Mouse (Mus musculus) layer of hippocampus, postnatal 36 days (tissue): ENCODE measurements around the gene Irak4. TPM values are rescaled to one million over a fixed set of nuclear protein-coding genes. Genes with fewer than 3 reads are reported as not detected.
A peak's percentile ranks its signal among the peaks of the same experiment; 100 is the strongest.

Source experiments
- DNase-seq, 2 experiments: peaks; one replicate each; pipeline ENCODE4 v3.0.0; 2022
- total RNA-seq, 2 experiments: library from RNA; stranded (reverse); gene quantifications; 2 replicates each; pipeline ENCODE4 v1.2.3; 2021

Gene Irak4
- total RNA-seq, 2 experiments from 2014 or later = 1.8 to 2.3 TPM

- no peak for DNase-seq
Observed at GRCm38 (mm10) chr15:94564909-94565308, 21.5 kb downstream of the Irak4 start.

DNA sequence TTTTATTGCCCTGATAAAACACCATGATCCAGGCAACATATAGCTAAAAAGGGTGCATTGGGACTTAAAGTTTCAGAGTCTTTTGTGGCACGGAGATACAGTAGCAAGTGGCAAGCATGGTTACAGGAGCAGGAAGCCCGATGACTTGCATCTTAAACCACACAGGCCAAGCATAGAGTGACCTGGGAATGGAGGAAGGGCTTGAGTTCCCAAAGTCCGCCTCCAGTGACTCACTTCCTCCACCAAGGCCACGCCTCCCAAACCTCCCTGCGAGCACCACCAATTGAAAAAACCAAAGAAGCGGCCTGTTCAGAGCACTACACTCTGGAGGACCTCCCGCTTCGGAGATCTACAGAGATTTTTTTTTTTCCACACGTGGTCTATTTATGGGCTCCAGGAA is 22.4 kb downstream of the Irak4 start:
- DNase-seq = no peak

GRCm38 (mm10) chr15:94568496-94569182 is 25.2 kb downstream of the Irak4 start:
- no peak for DNase-seq

GRCm38 (mm10) chr15:94571501-94571900 is 28.1 kb downstream of the Irak4 start:
- no peak for DNase-seq

- DNase-seq = no peak
Observed at GRCm38 (mm10) chr15:94572746-94573145, 29.3 kb downstream of the Irak4 start.

- DNase-seq = no peak
Observed at GRCm38 (mm10) chr15:94574566-94575268, 31.3 kb downstream of the Irak4 start.

GRCm38 (mm10) chr15:94582000-94582593 is 38.7 kb downstream of the Irak4 start:
- no peak for DNase-seq

GRCm38 (mm10) chr15:94583153-94583552 is 39.7 kb downstream of the Irak4 start:
- DNase-seq = no peak

DNA sequence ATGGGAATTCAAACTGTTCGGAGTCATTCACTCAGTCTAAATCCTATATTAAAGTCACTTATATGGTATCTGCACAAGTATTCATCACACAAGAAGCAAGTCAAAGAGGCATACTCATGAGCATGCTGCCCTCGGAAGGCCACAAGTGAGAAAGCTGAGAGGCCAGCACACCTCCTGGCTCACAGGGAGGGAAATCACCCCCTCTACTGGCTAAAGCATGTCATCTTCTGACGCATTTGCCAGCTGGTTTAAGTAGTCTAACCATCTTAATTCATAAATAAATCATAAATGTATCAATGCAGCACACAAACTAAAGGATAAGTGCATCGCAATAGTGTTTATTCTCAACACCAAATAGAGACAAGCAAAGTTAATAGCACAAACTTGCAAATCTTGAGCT is 41.3 kb downstream of the Irak4 start:
- DNase-seq = no peak

DNA sequence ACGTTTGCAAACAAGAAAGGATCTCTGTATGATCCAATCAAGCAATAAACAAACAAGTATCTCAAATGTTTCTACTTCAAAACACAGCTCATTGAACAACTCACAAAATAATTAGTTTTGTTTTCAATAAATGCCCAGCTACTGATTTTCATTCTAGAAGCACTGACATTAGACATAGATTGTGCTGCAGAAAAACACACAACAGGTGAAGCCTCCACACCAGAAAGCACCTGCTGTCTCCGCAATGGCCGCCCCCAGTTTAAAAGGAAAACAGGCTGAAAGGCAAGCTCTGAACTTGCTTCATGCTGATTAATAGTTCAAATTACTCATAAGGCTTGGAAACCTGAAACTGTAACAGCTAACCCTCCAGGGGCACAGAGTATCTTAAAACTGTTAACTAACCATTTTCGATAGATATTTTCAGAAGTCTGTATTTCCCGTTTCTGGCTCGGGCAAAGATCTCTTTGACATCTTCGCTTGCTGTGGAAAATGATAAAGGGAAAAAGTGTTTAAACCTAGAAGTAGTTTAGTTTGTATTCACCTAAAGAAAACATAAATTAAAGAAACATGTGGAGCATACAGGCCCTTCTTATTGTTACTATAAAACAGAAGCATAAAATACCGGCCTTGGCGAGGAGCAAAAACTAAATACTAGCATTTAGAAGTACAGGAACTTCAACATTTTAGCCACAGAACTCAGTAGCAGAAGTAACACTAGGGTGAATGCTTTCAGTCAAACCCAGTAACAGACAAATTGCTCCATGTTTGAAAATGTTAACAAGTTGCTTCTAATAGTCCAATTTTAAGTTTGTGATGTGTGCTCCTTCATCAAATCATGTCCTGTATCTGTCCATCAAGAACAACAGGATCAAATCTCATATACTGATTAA is 44.6 kb downstream of the Irak4 start:
- no peak for DNase-seq

- DNase-seq = peak; percentile 97 to 98
Observed at GRCm38 (mm10) chr15:94589219-94590075, 46.0 kb downstream of the Irak4 start, which contains the start of gene Twf1. Gene Twf1 (minus strand): TSS chr15:94589889.

DNA sequence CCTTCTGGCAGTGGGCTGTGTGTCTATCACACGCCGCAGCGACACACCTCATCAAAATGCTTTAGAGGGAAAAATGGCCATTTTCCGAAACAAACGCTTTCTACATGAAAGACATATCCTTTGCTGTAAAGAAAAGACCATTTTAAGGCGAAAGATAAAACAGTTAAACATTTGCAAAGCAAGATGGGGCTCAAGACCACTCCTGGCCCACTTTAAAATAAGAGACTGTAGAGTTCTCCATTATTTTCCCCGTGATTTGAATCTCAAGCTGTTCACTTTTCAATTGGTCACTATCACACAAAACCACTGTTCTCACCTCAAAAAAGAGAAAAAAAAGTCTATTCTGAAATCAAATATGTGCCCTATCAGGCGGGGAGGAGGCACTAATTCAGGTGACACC is 46.6 kb downstream of the Irak4 start:
- no peak for DNase-seq

- no peak for DNase-seq
Observed at GRCm38 (mm10) chr15:94591356-94591755, 47.9 kb downstream of the Irak4 start.

- DNase-seq = no peak
Observed at GRCm38 (mm10) chr15:94593586-94593985, 50.1 kb downstream of the Irak4 start.

GRCm38 (mm10) chr15:94600145-94600707 is 56.8 kb downstream of the Irak4 start:
- no peak for DNase-seq

GRCm38 (mm10) chr15:94601339-94601738 is 57.9 kb downstream of the Irak4 start:
- peak in 1 of 2 experiments; percentile 24 for DNase-seq

GRCm38 (mm10) chr15:94602441-94602840 is 59.0 kb downstream of the Irak4 start:
- no peak for DNase-seq

DNA sequence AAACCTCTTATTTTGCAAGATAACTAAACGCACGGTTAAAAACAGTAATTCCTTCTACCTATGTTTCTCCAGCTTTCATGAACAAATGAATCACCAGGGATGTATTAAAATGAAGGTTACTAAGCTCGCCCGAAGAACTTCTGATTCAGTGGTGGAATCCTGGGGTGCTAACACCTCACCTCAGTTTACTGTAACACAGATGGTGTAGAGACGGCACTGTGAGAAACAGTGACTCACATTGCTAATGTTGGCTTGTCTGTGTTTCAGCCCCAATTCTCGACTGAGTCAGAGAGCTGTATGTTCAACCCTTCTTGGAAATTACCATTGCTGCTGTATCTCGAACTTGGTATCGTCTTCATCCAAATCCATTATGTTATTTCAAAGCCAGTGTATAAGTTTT is 64.3 kb downstream of the Irak4 start:
- DNase-seq = no peak

DNA sequence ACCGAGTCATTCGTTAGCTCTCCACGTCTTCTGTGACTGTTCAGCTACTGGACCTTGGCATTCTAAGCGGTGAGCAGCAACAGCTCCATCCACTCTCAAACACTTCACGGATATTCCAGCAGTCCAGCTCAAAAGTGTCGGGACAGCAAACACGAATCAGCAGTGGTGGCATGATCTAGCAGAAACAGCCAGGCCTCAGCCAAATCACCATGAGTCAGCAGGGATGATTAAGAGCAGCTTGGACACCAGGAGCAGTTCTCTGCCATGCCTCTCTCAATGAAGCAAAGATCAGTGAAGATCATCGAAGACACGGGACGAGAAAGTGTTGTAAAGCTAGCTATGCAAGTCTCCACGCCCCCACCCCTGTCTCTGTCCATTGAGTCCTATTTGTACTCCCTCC is 72.6 kb downstream of the Irak4 start:
- DNase-seq = no peak

- no peak for DNase-seq
Observed at GRCm38 (mm10) chr15:94620909-94621308, 77.5 kb downstream of the Irak4 start.

- DNase-seq = no peak
Observed at GRCm38 (mm10) chr15:94628463-94628829, 85.0 kb downstream of the Irak4 start.
